Mouse (Mus musculus): Measurements from ENCODE around the gene Specc1l.

The Specc1l gene

DNA sequence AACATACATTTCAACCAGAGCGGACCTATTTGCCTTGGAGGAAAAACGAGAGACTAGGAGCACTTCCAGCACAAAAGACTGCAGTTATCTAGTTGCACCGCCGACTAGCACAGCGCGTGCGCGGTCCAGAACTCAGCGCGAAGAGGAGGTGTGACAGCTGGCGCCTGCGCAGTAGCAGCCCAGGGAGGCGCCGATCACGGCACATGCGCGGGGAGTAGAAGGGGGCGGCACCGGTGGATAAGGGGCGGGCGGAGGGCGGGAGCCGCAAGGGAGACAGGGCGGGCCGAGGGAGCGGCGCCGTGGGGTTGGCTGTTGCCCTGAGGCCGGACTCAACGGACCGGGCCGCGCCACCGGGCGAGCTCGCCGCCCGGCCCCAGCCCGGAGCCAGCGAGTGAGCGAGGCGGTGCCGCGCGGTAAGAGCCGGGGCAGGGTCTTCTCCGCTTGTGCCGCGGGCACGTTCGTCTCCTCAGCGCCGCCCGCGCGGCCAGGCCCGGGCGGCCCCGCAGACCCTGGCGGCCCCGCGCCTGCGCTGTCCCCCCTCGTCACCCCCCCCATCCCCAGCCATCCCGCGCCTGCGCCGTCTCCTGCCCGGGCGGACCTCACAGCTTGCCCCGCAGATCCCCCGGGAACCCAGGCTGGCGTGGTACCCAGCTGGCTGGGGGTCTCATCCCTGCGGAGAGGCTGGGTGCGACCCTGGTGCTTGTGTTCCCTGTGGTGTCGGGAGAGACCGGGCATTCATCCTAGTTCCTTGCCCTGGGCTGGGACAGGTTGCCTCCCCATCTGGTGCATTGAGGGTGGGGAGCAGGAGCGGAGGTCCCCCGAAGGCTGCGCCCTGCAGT is at the start of gene Specc1l:
Gene Specc1l, plus strand, starts transcription at position 267 of the 839 bp plus-strand sequence.
- DNase-seq (ENCODE audit: low spot score in 2 of 2), result peak; percentile 77 to 90

DNA sequence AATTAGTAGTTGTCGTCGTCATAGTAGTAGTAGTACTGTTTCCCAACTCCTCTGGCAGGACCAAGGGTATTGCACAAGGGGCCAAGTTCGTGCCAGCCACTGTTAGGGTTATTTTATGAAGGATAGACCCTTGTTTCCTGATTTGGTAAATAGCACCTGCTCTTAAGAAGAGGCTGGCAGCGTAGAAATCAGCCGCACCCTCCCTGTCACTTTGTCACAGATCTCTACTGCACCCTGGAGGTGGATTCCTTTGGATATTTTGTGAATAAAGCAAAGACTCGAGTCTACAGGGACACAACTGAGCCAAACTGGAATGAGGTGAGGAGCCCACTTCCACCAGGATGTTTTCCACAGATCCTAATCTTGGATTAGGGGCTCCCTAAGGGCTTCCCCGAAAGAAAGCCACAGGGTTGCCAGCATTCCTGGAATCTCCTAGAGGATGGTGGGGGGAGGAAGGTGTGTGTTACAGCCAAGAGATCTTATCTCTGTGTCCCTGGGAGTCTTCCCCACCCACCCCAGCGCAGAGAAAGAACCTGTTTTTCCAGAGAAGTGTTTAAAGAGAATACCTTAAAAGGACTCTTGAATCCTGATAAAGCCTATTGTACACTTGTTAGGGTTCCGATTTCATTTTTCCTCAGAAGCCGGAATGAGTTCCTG is 45.9 kb upstream of the Specc1l start:
- DNase-seq (ENCODE audit: low spot score in 2 of 2), result no peak

DNA sequence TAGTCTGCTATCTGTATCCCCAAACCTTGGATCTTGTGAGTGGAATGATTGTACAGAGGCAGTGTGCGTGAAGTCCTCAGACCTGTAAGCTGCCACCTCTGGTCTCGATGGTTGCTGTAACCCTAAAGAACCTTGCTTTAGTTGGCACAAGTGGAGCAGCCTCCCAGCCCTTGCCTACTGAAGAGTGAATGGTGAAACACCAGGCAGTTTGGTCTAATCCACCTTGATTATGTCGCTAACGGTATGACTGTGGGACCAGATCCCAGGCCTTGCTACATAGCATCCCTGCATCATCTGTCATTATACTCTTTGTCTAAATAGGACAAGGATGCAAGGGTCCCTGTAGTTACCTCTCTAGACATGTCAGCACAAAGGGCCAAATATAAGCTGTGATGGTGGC is 45.3 kb upstream of the Specc1l start:
- no peak for DNase-seq (ENCODE audit: low spot score in 2 of 2)

DNA sequence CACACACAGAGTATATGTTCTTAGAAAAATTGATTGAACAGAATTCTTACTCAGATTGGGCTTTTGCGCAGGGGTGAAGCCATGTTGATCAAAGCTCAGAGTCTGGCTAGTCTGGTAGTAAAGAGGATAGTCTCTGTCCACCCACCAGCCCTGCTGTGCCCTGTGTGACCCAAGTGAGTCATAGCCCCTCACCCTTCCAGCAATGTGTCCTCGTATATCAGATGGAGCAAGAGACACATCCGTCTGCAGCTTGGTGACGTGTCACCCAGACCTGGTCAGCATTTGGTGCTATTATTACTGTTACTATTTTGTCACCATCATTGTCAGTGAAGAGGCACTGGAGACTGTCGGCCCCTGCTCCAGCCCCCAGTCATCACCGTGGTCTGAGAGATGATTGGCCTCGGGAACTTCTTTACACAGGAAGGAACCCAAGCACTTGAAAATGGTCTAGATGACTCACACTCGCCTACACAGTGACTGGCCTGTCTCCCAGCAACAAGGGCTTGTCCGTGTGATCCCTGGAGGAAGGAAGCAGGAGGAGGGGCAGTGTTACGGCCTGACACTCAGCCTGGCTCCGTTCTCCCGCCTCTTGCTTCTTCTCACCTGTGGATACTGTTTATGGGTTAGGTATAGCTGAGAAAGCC is 41.5 kb upstream of the Specc1l start:
- DNase-seq (ENCODE audit: low spot score in 2 of 2), result no peak

DNA sequence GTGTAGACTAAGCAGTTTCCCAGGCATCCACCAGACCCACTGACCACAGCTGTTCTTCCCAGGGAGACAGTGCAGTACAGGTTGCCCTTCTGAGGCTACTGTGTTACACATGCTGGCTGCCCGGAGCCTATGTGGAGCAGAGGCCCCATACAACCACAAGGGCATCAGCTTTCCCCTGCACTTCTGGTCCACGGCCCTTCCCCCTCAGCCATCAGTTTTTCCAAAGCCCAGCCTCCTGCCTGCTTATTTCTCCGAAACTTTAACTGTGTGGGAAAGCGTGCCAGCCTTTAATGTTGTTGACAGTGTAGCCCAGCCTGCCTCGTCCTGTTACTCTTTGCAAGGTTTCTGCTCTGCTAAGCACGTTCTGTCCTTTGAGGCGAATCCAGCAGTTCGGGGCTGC is 38.8 kb upstream of the Specc1l start:
- DNase-seq (ENCODE audit: low spot score in 2 of 2), result no peak

DNA sequence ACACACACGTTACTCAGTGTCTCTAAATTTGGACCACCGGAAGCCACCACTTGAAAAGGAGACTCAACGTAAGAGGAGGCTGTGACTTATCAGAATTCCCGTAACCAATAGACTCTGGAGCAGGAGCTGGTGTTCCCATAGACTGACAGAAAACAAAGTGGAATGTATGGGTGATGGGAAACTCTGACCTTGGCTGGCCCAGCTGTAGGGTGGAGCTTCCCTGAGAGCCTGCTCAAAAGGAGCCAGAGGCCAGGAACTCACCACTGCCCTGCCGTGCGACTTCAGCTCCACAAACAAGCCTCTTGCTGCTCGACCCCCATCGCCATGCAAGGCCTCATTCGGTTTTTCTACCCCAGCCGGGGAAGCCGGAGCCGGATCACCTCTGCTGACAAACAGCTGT is 38.2 kb upstream of the Specc1l start:
- no peak for DNase-seq (ENCODE audit: low spot score in 2 of 2)

DNA sequence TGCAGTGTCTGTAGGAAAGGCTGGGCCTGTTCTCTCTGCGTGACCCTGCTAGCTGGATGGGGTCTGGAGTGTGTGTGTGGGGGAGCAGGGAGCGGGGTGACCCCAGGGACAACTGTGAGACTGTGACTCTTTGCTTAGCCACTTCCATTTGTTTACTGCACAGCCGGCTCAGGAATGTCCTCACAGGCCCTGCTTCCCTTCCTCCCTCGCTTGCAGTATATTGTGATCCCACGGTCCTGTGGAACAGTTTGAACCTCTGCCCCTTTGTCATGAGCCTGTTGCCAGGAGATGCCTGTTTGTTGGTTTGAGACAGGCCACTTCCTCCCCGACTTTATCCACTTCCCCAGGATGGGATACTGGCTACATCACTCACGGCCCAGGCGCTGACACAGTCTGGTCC is 35.4 kb upstream of the Specc1l start:
- DNase-seq (ENCODE audit: low spot score in 2 of 2), result no peak

DNA sequence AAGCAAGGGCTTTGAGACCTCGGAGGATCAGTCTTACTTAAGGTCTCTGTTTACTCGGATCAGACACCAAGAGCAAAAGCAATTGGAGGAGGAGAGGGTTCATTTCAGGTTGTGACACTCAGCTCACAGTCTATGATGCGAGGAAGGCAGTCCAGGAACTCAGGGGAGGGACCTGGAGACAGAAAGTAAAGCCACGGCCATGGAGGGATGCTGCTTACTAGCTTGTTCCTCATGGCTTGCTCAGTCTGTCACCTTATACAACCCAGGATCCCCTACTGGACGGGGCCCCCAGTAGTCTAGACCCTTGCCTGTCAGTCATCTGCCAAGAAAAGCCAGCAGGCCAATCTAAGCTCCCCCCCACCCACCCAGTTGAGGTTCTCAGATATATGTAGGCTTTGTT is 33.0 kb upstream of the Specc1l start:
- no peak for DNase-seq (ENCODE audit: low spot score in 2 of 2)

DNA sequence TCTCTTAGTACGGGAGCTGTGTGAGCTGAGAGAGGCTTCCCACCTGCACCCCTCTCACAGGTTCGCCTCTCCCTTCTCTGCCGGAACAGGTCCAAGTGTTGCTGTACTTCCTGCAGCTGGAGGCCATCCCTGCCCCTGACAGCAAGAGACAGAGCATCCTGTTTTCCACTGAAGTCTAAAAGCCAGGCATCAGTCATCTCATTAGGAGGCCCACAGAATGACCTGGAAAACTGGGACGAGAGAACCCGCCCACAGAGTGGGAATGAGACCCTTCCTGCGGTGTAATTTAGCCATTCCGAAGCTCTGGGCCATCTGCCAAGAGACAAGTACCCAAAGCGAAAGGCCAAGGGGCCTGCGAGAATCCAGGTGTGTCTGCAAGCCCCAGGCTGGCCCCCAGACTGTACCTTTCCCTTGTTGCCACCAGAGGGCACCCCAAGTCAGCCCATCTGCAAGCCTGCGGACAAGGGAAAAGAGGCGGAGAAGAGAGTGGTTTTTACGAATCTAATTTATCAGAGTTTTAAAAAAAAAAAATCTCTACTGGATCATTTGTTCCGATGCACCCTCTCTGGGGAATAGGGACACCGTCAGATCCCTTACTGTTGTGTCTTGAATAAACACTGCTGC is 29.6 kb upstream of the Specc1l start:
- DNase-seq (ENCODE audit: low spot score in 2 of 2), result peak; percentile 59 to 67

DNA sequence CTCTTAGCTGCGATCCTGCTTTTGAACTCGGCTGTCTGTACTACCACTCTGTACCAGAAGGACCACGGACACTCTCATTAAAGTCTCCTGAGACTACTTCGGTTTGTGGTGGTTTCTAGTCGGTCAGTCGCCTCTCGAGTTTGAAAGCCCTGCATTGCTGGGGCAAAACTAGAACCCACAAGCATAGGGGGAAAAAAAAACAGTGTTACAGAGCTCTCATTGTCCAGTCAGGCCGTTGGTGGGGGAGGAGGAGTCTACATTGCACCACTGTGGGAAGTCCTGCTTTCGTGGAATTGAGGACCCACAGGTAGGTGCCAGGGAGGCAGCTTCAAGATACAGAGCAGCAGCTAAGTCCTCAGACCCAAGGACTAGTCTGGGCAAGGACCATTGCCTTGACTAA is 27.0 kb upstream of the Specc1l start:
- DNase-seq (ENCODE audit: low spot score in 2 of 2), result no peak

DNA sequence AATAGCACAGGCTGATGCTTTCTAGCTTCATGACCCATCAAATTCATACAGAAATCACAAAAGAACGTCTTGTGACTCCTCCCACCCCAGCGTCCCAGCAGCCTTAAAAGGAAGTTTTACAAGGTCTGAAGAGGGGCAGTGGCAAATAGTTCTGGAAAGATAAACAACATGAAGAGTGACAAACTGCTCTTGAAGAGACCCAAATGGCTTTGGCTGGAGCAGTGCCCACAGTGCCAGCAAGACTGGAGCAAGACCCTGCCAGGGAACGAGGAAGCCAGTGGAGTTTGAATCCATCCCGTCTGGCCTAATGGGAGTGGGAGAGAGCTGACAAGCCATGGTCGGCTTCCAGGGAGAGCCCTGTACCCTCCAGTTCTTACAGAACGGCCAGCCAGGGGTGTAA is 25.3 kb upstream of the Specc1l start:
- DNase-seq (ENCODE audit: low spot score in 2 of 2), result no peak

DNA sequence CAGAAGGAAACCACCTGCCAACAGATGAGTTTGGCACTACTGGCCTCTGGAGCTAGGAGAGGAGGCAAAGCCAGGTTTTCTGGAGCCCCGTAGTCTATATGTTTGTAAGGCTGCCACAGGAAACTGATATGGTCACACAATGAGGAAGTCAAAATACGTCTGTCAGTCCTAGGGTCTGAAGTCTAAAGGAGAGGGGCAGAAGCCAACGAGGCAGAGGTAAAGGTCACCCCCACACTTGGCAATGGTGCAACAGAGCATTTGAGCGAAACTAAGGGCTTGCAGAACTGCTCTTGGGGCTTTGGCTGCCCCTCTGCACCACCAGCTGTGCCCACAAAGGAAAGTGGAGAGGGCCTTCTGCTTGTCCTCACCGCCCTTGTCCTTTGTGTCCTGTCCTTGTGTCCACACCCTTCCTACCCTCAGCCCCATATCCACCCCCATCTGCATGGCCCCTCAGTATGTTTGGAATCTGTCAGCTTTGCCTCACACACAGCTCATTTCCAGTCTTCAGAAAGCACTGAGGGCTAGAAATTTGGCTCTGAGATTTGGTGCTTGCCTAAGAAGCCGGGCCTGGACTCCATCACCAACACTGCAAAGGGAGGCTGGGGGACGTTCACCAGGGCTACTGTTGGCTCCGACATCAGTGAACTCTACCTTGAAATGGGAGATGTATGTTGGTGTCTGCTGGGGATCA is 24.4 kb upstream of the Specc1l start:
- no peak for DNase-seq (ENCODE audit: low spot score in 2 of 2)

DNA sequence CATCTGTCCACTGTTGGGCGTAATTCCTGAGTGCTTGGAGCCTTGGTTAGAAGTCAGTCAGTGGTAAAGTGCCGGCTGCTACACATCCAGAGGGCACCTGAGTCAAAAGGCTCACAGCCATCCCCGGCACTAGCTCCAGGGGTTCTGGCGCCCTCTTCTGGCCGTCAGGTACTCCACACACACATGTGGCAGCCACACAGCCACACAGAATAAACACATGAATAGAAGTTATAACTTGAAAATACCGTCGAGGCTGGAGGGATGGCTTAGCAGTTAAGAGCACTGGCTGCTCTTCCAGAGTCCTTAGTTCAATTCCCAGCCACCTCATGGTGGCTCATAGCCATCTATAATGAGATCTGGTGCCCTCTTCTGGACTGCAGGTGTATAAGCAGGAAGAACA is 20.2 kb upstream of the Specc1l start:
- no peak for DNase-seq (ENCODE audit: low spot score in 2 of 2)

DNA sequence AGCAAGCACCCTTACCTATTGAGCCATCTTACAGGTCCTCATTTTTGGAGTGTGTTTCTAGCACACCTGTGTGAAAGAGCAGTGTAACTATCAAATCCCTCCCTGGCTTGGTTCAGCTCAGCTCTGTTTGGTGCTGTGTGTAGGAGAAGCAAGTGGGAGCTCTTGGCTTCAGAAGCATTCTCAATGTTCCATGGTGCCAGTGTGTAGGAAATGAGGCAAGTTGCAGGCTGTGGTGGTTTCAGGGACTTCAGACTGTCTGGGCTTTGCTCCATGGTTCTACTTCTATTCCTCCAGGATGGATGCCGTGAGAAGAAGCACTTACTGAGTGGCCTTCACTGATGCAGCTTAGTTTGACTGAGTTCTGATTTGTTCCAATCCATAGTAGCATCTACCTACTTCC is 14.1 kb upstream of the Specc1l start:
- DNase-seq (ENCODE audit: low spot score in 2 of 2), result no peak

DNA sequence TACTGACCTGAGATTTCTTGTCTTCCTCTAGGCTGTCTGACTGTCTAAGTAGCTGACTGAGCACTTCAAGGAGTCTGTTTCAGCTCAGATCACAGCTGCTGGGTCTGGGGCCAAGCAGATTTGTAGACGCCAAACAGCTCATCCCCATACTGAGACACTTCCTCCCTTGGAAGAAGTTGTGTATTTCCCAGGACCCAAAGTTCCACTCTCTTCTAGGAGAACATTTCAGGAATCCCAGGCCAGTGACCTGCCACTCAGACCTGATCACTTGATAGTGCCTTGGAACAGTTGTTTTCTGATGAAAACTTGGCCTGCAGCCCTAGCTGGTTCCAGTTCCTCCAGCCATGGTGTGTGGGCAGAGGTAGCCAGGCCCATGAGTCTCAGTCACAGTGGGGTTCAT is 11.1 kb upstream of the Specc1l start:
- no peak for DNase-seq (ENCODE audit: low spot score in 2 of 2)

DNA sequence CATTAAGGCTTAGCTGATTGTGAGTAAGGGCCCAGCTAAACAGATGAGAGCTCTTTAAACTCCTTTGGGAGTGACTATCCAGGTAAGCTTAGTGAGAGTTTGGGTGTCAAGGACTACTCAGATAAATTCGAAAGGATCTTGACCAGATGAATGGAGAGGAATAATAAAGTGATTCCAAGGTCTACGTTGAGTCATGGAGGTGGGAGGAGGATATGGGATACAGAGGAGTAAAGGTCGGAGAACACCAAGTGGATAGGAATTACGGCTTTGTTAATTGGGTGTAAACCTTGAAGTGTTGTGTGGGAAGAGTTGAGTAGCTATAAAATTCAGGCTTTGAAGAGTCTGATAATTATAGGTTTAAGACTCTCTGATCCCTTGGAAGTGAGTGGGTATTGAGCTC is 5.7 kb upstream of the Specc1l start:
- DNase-seq (ENCODE audit: low spot score in 2 of 2), result no peak

DNA sequence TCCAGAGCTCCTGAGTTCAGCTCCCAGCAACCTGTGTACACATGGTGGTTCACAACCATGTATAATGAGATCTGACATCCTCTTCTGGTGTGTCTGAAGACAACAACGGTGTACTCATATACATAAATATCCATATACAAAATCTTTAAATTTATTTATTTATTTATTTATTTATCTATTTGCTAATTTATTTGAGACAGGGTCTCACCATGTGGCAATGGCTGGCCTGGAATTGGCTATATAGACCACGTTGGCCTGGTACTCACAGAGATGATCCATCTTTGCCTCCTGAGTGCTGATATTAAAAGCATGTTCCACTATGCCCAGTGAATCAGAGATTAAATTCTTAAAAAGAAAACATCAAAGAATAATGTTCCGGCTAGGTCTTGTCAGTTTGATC is 1.0 kb upstream of the Specc1l start:
- no peak for DNase-seq (ENCODE audit: low spot score in 2 of 2)

DNA sequence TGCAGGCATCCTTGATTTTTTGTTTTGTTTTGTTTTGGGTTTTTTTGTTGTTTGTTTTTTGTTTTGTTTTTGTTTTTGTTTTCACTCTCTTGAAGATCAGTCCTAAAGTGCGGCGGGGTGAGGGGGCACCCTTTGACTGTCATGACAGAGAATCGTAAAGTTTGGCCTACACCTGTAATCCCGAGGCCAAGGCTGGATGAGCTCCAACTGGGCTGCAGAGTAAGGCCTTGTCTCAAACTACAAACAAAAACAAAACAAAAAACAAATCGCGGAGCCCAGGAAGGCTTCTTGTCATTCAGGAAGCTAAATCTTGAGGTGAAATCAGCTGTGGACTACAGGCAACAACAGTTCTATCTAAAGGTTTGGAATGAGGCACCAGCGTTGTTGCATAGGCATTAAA is 1.1 kb downstream of the Specc1l start:
- DNase-seq (ENCODE audit: low spot score in 2 of 2), result peak in 1 of 2 experiments; percentile 17

DNA sequence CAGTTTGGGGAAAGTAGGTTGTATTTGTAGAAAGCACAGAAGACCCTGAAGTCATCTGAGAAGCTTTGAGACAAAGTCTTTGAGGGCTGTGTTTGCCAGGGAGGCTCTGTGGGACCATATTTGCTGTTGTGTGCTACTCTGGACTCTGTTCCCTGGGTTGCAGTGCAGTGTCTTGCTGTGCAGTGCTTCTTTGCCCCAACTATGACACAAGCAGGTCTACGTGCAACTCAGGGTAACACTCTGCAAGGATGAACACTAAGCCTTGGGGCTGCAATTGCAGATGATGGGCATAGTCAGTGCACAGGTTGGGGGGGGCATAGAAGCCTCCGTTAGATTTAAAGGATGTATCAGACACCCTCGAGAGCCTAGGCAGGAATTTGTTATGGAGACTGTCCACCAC is 8.8 kb downstream of the Specc1l start:
- no peak for DNase-seq (ENCODE audit: low spot score in 2 of 2)

DNA sequence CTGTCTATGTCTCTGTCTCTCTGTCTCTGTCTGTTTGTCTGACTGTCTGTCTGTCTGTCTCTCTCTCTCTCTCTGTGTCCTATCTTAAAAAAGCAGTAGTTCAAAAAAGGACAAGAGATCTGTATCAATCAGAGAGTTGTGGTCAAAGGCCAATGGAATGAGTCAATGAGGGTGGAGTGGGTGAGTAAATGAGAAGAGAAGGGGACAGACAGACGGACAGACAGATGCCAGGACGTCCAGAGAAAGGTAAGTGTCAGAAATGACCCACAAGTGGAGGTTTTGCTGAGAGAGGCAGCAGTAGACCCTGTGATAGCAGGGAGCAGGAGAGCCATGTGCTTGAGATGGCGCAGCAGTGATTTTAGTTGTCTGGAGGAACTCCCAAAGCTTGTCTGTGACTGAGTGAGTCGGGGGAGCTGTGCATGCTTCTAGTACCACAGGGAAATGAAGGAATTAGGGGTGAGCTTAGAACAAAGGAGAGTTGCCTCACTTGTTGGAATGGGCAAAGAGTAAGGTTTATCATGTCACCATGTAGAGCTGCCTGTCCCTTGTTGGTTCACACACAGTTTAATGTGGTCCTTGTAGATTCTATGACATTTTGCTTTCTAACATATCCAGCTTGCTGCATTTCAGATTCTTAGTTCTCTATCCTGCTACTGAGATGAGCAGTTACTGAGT is 10.2 kb downstream of the Specc1l start:
- no peak for DNase-seq (ENCODE audit: low spot score in 2 of 2)

DNA sequence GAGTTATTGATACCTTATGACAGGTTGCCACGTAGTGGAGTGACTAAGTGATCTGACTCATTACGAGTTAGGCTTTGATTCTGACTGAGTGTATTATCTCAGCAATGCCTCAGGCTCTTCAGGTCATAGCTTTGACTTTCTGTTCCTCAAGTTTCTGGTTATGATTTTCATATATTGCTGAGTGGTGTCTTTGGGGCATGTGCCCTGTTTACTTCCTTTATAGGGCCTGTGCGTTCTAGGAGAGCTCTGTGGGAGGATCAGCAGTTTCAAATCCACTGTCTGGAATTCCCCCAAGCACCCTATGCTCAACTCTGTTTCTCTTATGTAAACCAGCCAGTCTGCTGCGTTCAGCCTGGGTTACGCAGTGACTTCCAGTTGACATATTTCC is 10.7 kb downstream of the Specc1l start:
- DNase-seq (ENCODE audit: low spot score in 2 of 2), result no peak

All from frontal cortex, postnatal 25 days (tissue).